Comparison of ENCODE assay signal across 20 mouse cellular contexts in genomic region chr14:102885240-102885598, GRCm38 (mm10).
DNase-seq lines count a peak whose midpoint lies in the region; ATAC-seq and TF ChIP-seq lines count a peak whose summit lies in the region.
"Had no signal": no experiment of that assay in that cellular context is flagged by ENCODE, and none has a peak within 500 bp of the region (broad histone marks: within the 10 kb centered on the region; RNA-seq: fewer than 3 reads in every experiment).

No protein-coding gene starts in this region.

- TF ChIP-seq RAD21 in MEL (IDR thresholded peaks at IDR 0.05; ENCODE audit: low read depth, low read length): no peak

- TF ChIP-seq EP300 in MEL (IDR thresholded peaks at IDR 0.05; ENCODE audit: low read depth in 1 of 2, low read length in 2 of 2): no peak

- H3K27me3 ChIP-seq in MEL (ENCODE audit: control insufficient read depth in 1 of 2, insufficient read depth in 2 of 2, low read length in 2 of 2): no peaks in the 10 kb centered on the region
- H3K27me3 ChIP-seq: forebrain, embryonic 15.5 days; hindbrain, embryonic 12.5 days had no signal

- H3K4me1 ChIP-seq in MEL (ENCODE audit: control insufficient read depth in 1 of 2, insufficient read depth in 2 of 2, low read length in 2 of 2): peaks cover 2 to 25% of the 10 kb centered on the region in 2 experiments
- H3K4me1 ChIP-seq: embryonic facial prominence, embryonic 10.5 days; heart, embryonic 10.5 days; hindbrain, embryonic 12.5 days had no signal

- no peak for ATAC-seq in activated CD4-positive, CD25-positive, alpha-beta regulatory T cell, adult 4 months
- ATAC-seq: forebrain, embryonic 15.5 days; hindbrain, embryonic 16.5 days; inflammation-experienced regulatory T-cells, adult 6 months had no signal

- peaks cover 0 to 15% of the 10 kb centered on the region in 2 experiments; a peak in 2 of 4 replicates for H3K36me3 ChIP-seq in MEL (ENCODE audit: control insufficient read depth in 1 of 2, insufficient read depth in 2 of 2, low read length in 2 of 2)
- H3K36me3 ChIP-seq: embryonic facial prominence, embryonic 10.5 days; forebrain, embryonic 15.5 days; heart, embryonic 10.5 days; hindbrain, embryonic 12.5 days had no signal

- no peak overlapping the region for H3K9ac ChIP-seq in MEL (ENCODE audit: control insufficient read depth, low read depth, low read length, poor library complexity, severe bottlenecking)
- H3K9ac ChIP-seq: forebrain, embryonic 15.5 days; hindbrain, embryonic 12.5 days had no signal

- no peaks in the 10 kb centered on the region for H3K9me3 ChIP-seq in MEL (replicated peaks; ENCODE audit: insufficient read depth, low read length)
- H3K9me3 ChIP-seq: embryonic facial prominence, embryonic 10.5 days; forebrain, embryonic 15.5 days; heart, embryonic 10.5 days; hindbrain, embryonic 12.5 days had no signal

- no peak overlapping the region for H3K4me3 ChIP-seq in layer of hippocampus, adult 2 months
- H3K4me3 ChIP-seq in MEL (ENCODE audit: control insufficient read depth in 1 of 2, insufficient read depth in 1 of 2, low read depth in 2 of 2, low read length in 2 of 2): no peak overlapping the region
- H3K4me3 ChIP-seq: embryonic facial prominence, embryonic 10.5 days; forebrain, embryonic 15.5 days; gastrocnemius, adult 2 months; heart, embryonic 10.5 days; hindbrain, embryonic 12.5 days had no signal

- no peaks in the 10 kb centered on the region for H3K79me2 ChIP-seq in MEL (ENCODE audit: control insufficient read depth, insufficient read depth, low read length, poor library complexity)

- H3K27ac ChIP-seq in layer of hippocampus, adult 2 months: peak overlapping the region; percentile 87
- H3K27ac ChIP-seq in MEL (ENCODE audit: control insufficient read depth, low read depth, low read length): no peak overlapping the region
- H3K27ac ChIP-seq: embryonic facial prominence, embryonic 10.5 days; forebrain, embryonic 15.5 days; gastrocnemius, adult 2 months; heart, embryonic 10.5 days; hindbrain, embryonic 12.5 days had no signal

- DNase-seq in layer of hippocampus, adult 2 months (ENCODE audit: low spot score in 2 of 2): no peak
- no peak for DNase-seq in layer of hippocampus, adult 18-20 months (ENCODE audit: low spot score in 2 of 2)
- DNase-seq in B cell, adult 2 months: peak; percentile 27 to 37
- DNase-seq in MEL (ENCODE audit: low read depth, low spot score): peak; percentile 14
- no peak for DNase-seq in heart, adult 8-10 months (ENCODE audit: low spot score)
- DNase-seq: adrenal gland, adult 8-10 months; adrenal gland, postnatal 36 days; cerebellum, adult 2 months; cerebellum, postnatal 10 days; gastrocnemius, adult 2 months; gastrocnemius, postnatal 25 days; heart, postnatal 10 days; heart, postnatal 4 days had no signal

- TF ChIP-seq CTCF in layer of hippocampus, adult 2 months (conservative IDR thresholded peaks at IDR 0.05): no peak
- no peak for TF ChIP-seq CTCF in MEL (IDR thresholded peaks at IDR 0.05 in 2 of 3, conservative IDR thresholded peaks at IDR 0.05 in 1 of 3; ENCODE audit: control insufficient read depth in 1 of 3, insufficient read depth in 1 of 3, low read depth in 2 of 3, low read length in 3 of 3, poor library complexity in 1 of 3, severe bottlenecking in 1 of 3)

- TF ChIP-seq POLR2A in MEL (IDR thresholded peaks at IDR 0.05; ENCODE audit: control insufficient read depth in 1 of 2, insufficient read depth in 1 of 2, low read depth in 1 of 2, low read length in 2 of 2, poor library complexity in 1 of 2): no peak

TF ChIP-seq in MEL, 35 proteins besides CTCF, POLR2A, EP300 and RAD21:
- TF ChIP-seq JUND (IDR thresholded peaks at IDR 0.05; ENCODE audit: low read depth, low read length) (no peak), USF2 (IDR thresholded peaks at IDR 0.05; ENCODE audit: borderline replicate concordance in 1 of 2, insufficient read depth in 1 of 2, low read depth in 1 of 2, low read length in 2 of 2) (no peak), HCFC1 (IDR thresholded peaks at IDR 0.05; ENCODE audit: low read depth, low read length) (no peak), ZMIZ1 (IDR thresholded peaks at IDR 0.05; ENCODE audit: low read depth, low read length) (no peak), KAT2A (conservative IDR thresholded peaks at IDR 0.05; ENCODE audit: low read depth, low read length) (no peak), CHD1 (IDR thresholded peaks at IDR 0.05; ENCODE audit: low read depth, low read length) (no peak), MXI1 (IDR thresholded peaks at IDR 0.05; ENCODE audit: low read depth, low read length) (no peak), GATA1 (IDR thresholded peaks at IDR 0.05; ENCODE audit: low read depth, low read length) (no peak), MAX (IDR thresholded peaks at IDR 0.05; ENCODE audit: low read length) (no peak), ELF1 (IDR thresholded peaks at IDR 0.05; ENCODE audit: low read depth, low read length) (no peak), E2F4 (IDR thresholded peaks at IDR 0.05; ENCODE audit: borderline replicate concordance, low read depth, low read length) (no peak), SMC3 (IDR thresholded peaks at IDR 0.05; ENCODE audit: low read depth, low read length) (no peak), TBP (IDR thresholded peaks at IDR 0.05; ENCODE audit: low read depth, low read length) (no peak), NELFE (IDR thresholded peaks at IDR 0.05; ENCODE audit: low read depth, low read length) (no peak), MAFK (IDR thresholded peaks at IDR 0.05; ENCODE audit: borderline replicate concordance, low read depth, low read length) (no peak)

Comparison
In these comparisons a context has a peak if more than half of its experiments do, and no peak if none do; other contexts are left out.
1. DNase-seq: peak in B cell, adult 2 months (2 of 2) and MEL (single experiment); none in layer of hippocampus, adult 2 months (0 of 2), layer of hippocampus, adult 18-20 months (0 of 2) and heart, adult 8-10 months (single experiment).